Mouse (Mus musculus): ENCODE measurements around the gene U2af1l4. TPM values are rescaled to one million over a fixed set of nuclear protein-coding genes. Genes with fewer than 3 reads are reported as not detected.

Gene U2af1l4
- 100 to 1,000 TPM; 107 to 109 TPM for total RNA-seq (2023)

GRCm38 (mm10) chr7:30563117-30563905, at the start of gene U2af1l4, which contains the start of the genes Gm49396 and Psenen:
Gene U2af1l4, plus strand, starts transcription at chr7:30563301.
Gene Gm49396, plus strand, starts transcription at chr7:30563344.
Gene Psenen, minus strand, starts transcription at chr7:30563627.

GRCm38 (mm10) chr7:30534633-30535577, 28.2 kb upstream of the U2af1l4 start, which contains the start of gene Arhgap33:
Gene Arhgap33, minus strand, starts transcription at chr7:30535060.

GRCm38 (mm10) chr7:30552102-30553020, 10.7 kb upstream of the U2af1l4 start, which contains the start of the genes Hspb6 and Proser3:
Gene Hspb6, plus strand, starts transcription at chr7:30552178.
Gene Proser3, minus strand, starts transcription at chr7:30552299.

GRCm38 (mm10) chr7:30559443-30559954, 3.6 kb upstream of the U2af1l4 start, which contains the start of gene Lin37:
Gene Lin37, minus strand, starts transcription at chr7:30559838.

GRCm38 (mm10) chr7:30564970-30565571, 2.0 kb downstream of the U2af1l4 start, which contains the start of gene Igflr1:
Gene Igflr1, plus strand, starts transcription at chr7:30565427.

GRCm38 (mm10) chr7:30588676-30589434, 25.8 kb downstream of the U2af1l4 start, which contains the start of gene Kmt2b:
Gene Kmt2b, minus strand, starts transcription at chr7:30588726.

GRCm38 (mm10) chr7:30598786-30599185, 35.7 kb downstream of the U2af1l4 start, which contains the start of gene Zbtb32:
Gene Zbtb32, minus strand, starts transcription at chr7:30598909.

GRCm38 (mm10) chr7:30612654-30613402, 49.7 kb downstream of the U2af1l4 start, which contains the start of gene Upk1a:
Gene Upk1a, minus strand, starts transcription at chr7:30612847.

Other genes starting within 250 kb of the U2af1l4 start
- gene Syne4, start 248.5 kb upstream of the U2af1l4 start, total RNA-seq (2023), result 1 to 10 TPM; 2.2 to 3.6 TPM
- 1 to 10 TPM; 3.9 to 6.6 TPM for gene E130208F15Rik, start 241.6 kb upstream of the U2af1l4 start, total RNA-seq (2023)
- 10 to 100 TPM; 11.4 to 20.5 TPM for gene Sdhaf1, start 239.4 kb upstream of the U2af1l4 start, total RNA-seq (2023)
- not detected for gene Lrfn3, start 200.5 kb upstream of the U2af1l4 start, total RNA-seq (2023)
- gene Tyrobp, start 149.5 kb upstream of the U2af1l4 start, total RNA-seq (2023), result 10 to 100 TPM; 68.2 to 78.3 TPM
- gene Hcst, start 143.4 kb upstream of the U2af1l4 start, total RNA-seq (2023), result 10 to 100 TPM; 48.5 to 50.5 TPM
- 100 to 1,000 TPM; 400 to 437 TPM for gene Nfkbid, start 141.6 kb upstream of the U2af1l4 start, total RNA-seq (2023)
- not detected for gene Aplp1, start 117.8 kb upstream of the U2af1l4 start, total RNA-seq (2023)
- not detected for gene Kirrel2, start 105.6 kb upstream of the U2af1l4 start, total RNA-seq (2023)
- gene Nphs1, start 105.0 kb upstream of the U2af1l4 start, total RNA-seq (2023), result not detected
- gene Prodh2, start 69.7 kb upstream of the U2af1l4 start, total RNA-seq (2023), result not detected
- 10 to 100 TPM; 18.6 to 20.7 TPM for gene Arhgap33, start 28.2 kb upstream of the U2af1l4 start, total RNA-seq (2023)
- 1 to 10 TPM; 3.0 to 4.3 TPM for gene Hspb6, start 11.1 kb upstream of the U2af1l4 start, total RNA-seq (2023)
- 10 to 100 TPM; 18.8 to 27.2 TPM for gene Proser3, start 11.0 kb upstream of the U2af1l4 start, total RNA-seq (2023)
- 10 to 100 TPM; 42.2 to 45.2 TPM for gene Lin37, start 3.5 kb upstream of the U2af1l4 start, total RNA-seq (2023)
- 10 to 100 TPM; 13.9 to 14.0 TPM for gene Gm49396, start within 50 bp of the U2af1l4 start, total RNA-seq (2023)
- 100 to 1,000 TPM; 129 to 145 TPM for gene Psenen, start 326 bp downstream of the U2af1l4 start, total RNA-seq (2023)
- gene Igflr1, start 2.1 kb downstream of the U2af1l4 start, total RNA-seq (2023), result 1 to 10 TPM; 7.3 to 7.7 TPM
- gene Kmt2b, start 25.4 kb downstream of the U2af1l4 start, total RNA-seq (2023), result 100 to 1,000 TPM; 119 to 136 TPM
- 1 to 10 TPM in 1 of 2 experiments, under 1 TPM in 1; 0.90 to 1.5 TPM for gene Zbtb32, start 35.6 kb downstream of the U2af1l4 start, total RNA-seq (2023)
- under 1 TPM; 0.39 to 0.52 TPM for gene Upk1a, start 49.5 kb downstream of the U2af1l4 start, total RNA-seq (2023)
- gene Cox6b1, start 62.9 kb downstream of the U2af1l4 start, total RNA-seq (2023), result 100 to 1,000 TPM; 211 to 273 TPM
- gene Etv2, start 72.6 kb downstream of the U2af1l4 start, total RNA-seq (2023), result not detected
- gene Rbm42, start 87.0 kb downstream of the U2af1l4 start, total RNA-seq (2023), result 100 to 1,000 TPM in 1 of 2 experiments, 10 to 100 TPM in 1; 96.7 to 103 TPM
- gene Haus5, start 101.7 kb downstream of the U2af1l4 start, total RNA-seq (2023), result 10 to 100 TPM; 59.7 to 71.7 TPM
- not detected for gene Pmis2, start 108.3 kb downstream of the U2af1l4 start, total RNA-seq (2023)
- gene 2200002J24Rik, start 135.6 kb downstream of the U2af1l4 start, total RNA-seq (2023), result not detected
- under 1 TPM; 0.29 to 0.59 TPM for gene Atp4a, start 148.9 kb downstream of the U2af1l4 start, total RNA-seq (2023)
- 10 to 100 TPM; 46.8 to 50.0 TPM for gene Tmem147, start 166.2 kb downstream of the U2af1l4 start, total RNA-seq (2023)
- gene Gapdhs, start 180.4 kb downstream of the U2af1l4 start, total RNA-seq (2023), result not detected
- 1 to 10 TPM; 3.8 to 5.0 TPM for gene Sbsn, start 188.2 kb downstream of the U2af1l4 start, total RNA-seq (2023)
- not detected for gene Dmkn, start 200.5 kb downstream of the U2af1l4 start, total RNA-seq (2023)
- not detected for gene Krtdap, start 224.6 kb downstream of the U2af1l4 start, total RNA-seq (2023)

Measured in B cell, adult 67 days (primary cell).